Mouse (Mus musculus): Measurements from ENCODE around the gene Cyp19a1. TPM values are rescaled to one million over a fixed set of nuclear protein-coding genes. Genes with fewer than 3 reads are reported as not detected.
A peak's percentile ranks its signal among the peaks of the same experiment; 100 is the strongest.

Cyp19a1 gene
- polyA plus RNA-seq, 1 experiment from 2014 or later, result not detected

- WGBS, result 37% methylated on average over 5 of the region's 5 CpGs
- Histone ChIP-seq H3K4me1 (ENCODE audit: insufficient read depth, low read depth, low read length) (no peaks in the 10 kb centered on the region), H3K27ac (ENCODE audit: low read length) (no peak overlapping the region), H3K9me3 (ENCODE audit: low read length) (no peaks in the 10 kb centered on the region), H3K27me3 (replicated peaks; ENCODE audit: insufficient read depth, low read length) (no peaks in the 10 kb centered on the region), H3K4me3 (ENCODE audit: low read depth, low read length) (no peak overlapping the region), H3K9ac (replicated peaks; ENCODE audit: low read depth) (no peak overlapping the region), H3K36me3 (ENCODE audit: insufficient read depth, low read length) (no peaks in the 10 kb centered on the region), H3K4me2 (replicated peaks; ENCODE audit: low read depth, low read length) (no peak overlapping the region)
- ATAC-seq (no peak), DNase-seq (ENCODE audit: low spot score) (no peak)
- no peak for TF ChIP-seq CTCF (IDR thresholded peaks at IDR 0.05)
Measured at GRCm38 (mm10) chr9:54287804-54288203, 19.9 kb upstream of the Cyp19a1 start.

- TF ChIP-seq CTCF (IDR thresholded peaks at IDR 0.05) (no peak), EP300 (IDR thresholded peaks at IDR 0.05) (no peak)
- H3K9ac ChIP-seq (replicated peaks; ENCODE audit: low read depth), result no peak within 1 kb of the TSS
- DNase-seq (ENCODE audit: low spot score), result no peak
- 3% methylated on average over 53 of the region's 61 CpGs for WGBS
- ATAC-seq, result no peak
- no peaks in the 10 kb centered on the region for H3K9me3 ChIP-seq (ENCODE audit: low read length)
- no peaks in the 10 kb centered on the region for H3K27me3 ChIP-seq (replicated peaks; ENCODE audit: insufficient read depth, low read length)
- H3K36me3 ChIP-seq (ENCODE audit: insufficient read depth, low read length), result no peaks in the 10 kb centered on the region
- no peak within 1 kb of the TSS for H3K27ac ChIP-seq (ENCODE audit: low read length)
- no peak within 1 kb of the TSS for H3K4me3 ChIP-seq (ENCODE audit: low read depth, low read length)
- peak within 1 kb of the TSS; percentile 44 for H3K4me2 ChIP-seq (replicated peaks; ENCODE audit: low read depth, low read length)
- H3K4me1 ChIP-seq (ENCODE audit: insufficient read depth, low read depth, low read length), result no peaks in the 10 kb centered on the region
Measured at GRCm38 (mm10) chr9:54286331-54286987, 18.5 kb upstream of the Cyp19a1 start, which contains the start of gene Gldn. Gene Gldn (plus strand): TSS chr9:54286486.

- DNase-seq (ENCODE audit: low spot score), result no peak
- Histone ChIP-seq H3K4me3 (ENCODE audit: low read depth, low read length) (no peak overlapping the region), H3K4me2 (replicated peaks; ENCODE audit: low read depth, low read length) (no peak overlapping the region), H3K9ac (replicated peaks; ENCODE audit: low read depth) (no peak overlapping the region), H3K4me1 (ENCODE audit: insufficient read depth, low read depth, low read length) (no peaks in the 10 kb centered on the region), H3K27ac (ENCODE audit: low read length) (no peak overlapping the region), H3K9me3 (ENCODE audit: low read length) (no peaks in the 10 kb centered on the region), H3K27me3 (replicated peaks; ENCODE audit: insufficient read depth, low read length) (no peaks in the 10 kb centered on the region), H3K36me3 (ENCODE audit: insufficient read depth, low read length) (no peaks in the 10 kb centered on the region)
- 79% methylated on average over 12 of the region's 12 CpGs for WGBS
- no peak for TF ChIP-seq CTCF (IDR thresholded peaks at IDR 0.05)
- TF ChIP-seq EP300 (IDR thresholded peaks at IDR 0.05), result no peak
- no peak for ATAC-seq
Measured at GRCm38 (mm10) chr9:54279046-54279589, 11.2 kb upstream of the Cyp19a1 start.

GRCm38 (mm10) chr9:54275283-54275682 lies 7.4 kb upstream of the Cyp19a1 start:
- H3K9me3 ChIP-seq (ENCODE audit: low read length), result no peaks in the 10 kb centered on the region
- 75% methylated on average over 4 of the region's 4 CpGs for WGBS
- H3K27ac ChIP-seq (ENCODE audit: low read length), result no peak overlapping the region
- no peaks in the 10 kb centered on the region for H3K36me3 ChIP-seq (ENCODE audit: insufficient read depth, low read length)
- TF ChIP-seq EP300 (IDR thresholded peaks at IDR 0.05) (no peak), CTCF (IDR thresholded peaks at IDR 0.05) (no peak)
- H3K4me1 ChIP-seq (ENCODE audit: insufficient read depth, low read depth, low read length), result no peaks in the 10 kb centered on the region
- no peak overlapping the region for H3K4me3 ChIP-seq (ENCODE audit: low read depth, low read length)
- H3K4me2 ChIP-seq (replicated peaks; ENCODE audit: low read depth, low read length), result no peak overlapping the region
- DNase-seq (ENCODE audit: low spot score), result peak; percentile 27
- no peaks in the 10 kb centered on the region for H3K27me3 ChIP-seq (replicated peaks; ENCODE audit: insufficient read depth, low read length)
- H3K9ac ChIP-seq (replicated peaks; ENCODE audit: low read depth), result no peak overlapping the region
- no peak for ATAC-seq

- no peak overlapping the region for H3K9ac ChIP-seq (replicated peaks; ENCODE audit: low read depth)
- H3K27ac ChIP-seq (ENCODE audit: low read length), result no peak overlapping the region
- no peaks in the 10 kb centered on the region for H3K27me3 ChIP-seq (replicated peaks; ENCODE audit: insufficient read depth, low read length)
- no peak overlapping the region for H3K4me3 ChIP-seq (ENCODE audit: low read depth, low read length)
- whole genome bisulfite sequencing, result 29% methylated on average over 5 of the region's 5 CpGs
- no peaks in the 10 kb centered on the region for H3K9me3 ChIP-seq (ENCODE audit: low read length)
- no peak overlapping the region for H3K4me2 ChIP-seq (replicated peaks; ENCODE audit: low read depth, low read length)
- TF ChIP-seq CTCF (IDR thresholded peaks at IDR 0.05), result no peak
- no peak for TF ChIP-seq EP300 (IDR thresholded peaks at IDR 0.05)
- H3K36me3 ChIP-seq (ENCODE audit: insufficient read depth, low read length), result no peaks in the 10 kb centered on the region
- ATAC-seq (no peak), DNase-seq (ENCODE audit: low spot score) (peak; percentile 7)
- H3K4me1 ChIP-seq (ENCODE audit: insufficient read depth, low read depth, low read length), result no peaks in the 10 kb centered on the region
Measured at GRCm38 (mm10) chr9:54270889-54271288, 3.0 kb upstream of the Cyp19a1 start.

GRCm38 (mm10) chr9:54269987-54270386 lies 2.1 kb upstream of the Cyp19a1 start:
- Histone ChIP-seq H3K4me3 (ENCODE audit: low read depth, low read length) (no peak overlapping the region), H3K27ac (ENCODE audit: low read length) (no peak overlapping the region), H3K4me2 (replicated peaks; ENCODE audit: low read depth, low read length) (no peak overlapping the region), H3K27me3 (replicated peaks; ENCODE audit: insufficient read depth, low read length) (no peaks in the 10 kb centered on the region), H3K9me3 (ENCODE audit: low read length) (no peaks in the 10 kb centered on the region), H3K36me3 (ENCODE audit: insufficient read depth, low read length) (no peaks in the 10 kb centered on the region), H3K9ac (replicated peaks; ENCODE audit: low read depth) (no peak overlapping the region), H3K4me1 (ENCODE audit: insufficient read depth, low read depth, low read length) (no peaks in the 10 kb centered on the region)
- TF ChIP-seq EP300 (IDR thresholded peaks at IDR 0.05), result no peak
- TF ChIP-seq CTCF (IDR thresholded peaks at IDR 0.05), result no peak
- WGBS, result 71% methylated on average over 6 of the region's 6 CpGs
- no peak for DNase-seq (ENCODE audit: low spot score)
- ATAC-seq, result no peak
